In genomic region chrX:36402316-36402715, GRCm38 (mm10) we compare ENCODE assay signal across 13 mouse cellular contexts. TPM values are rescaled to one million over a fixed set of nuclear protein-coding genes. Genes with fewer than 3 reads are reported as not detected.
A peak's percentile ranks its signal among the peaks of the same experiment; 100 is the strongest.
DNase-seq lines count a peak whose midpoint lies in the region; ATAC-seq and TF ChIP-seq lines count a peak whose summit lies in the region.
"Had no signal": no experiment of that assay in that cellular context is flagged by ENCODE, and none has a peak within 500 bp of the region (broad histone marks: within the 10 kb centered on the region; RNA-seq: fewer than 3 reads in every experiment).

No protein-coding gene starts in this region.

- no peaks in the 10 kb centered on the region for H3K27me3 ChIP-seq in heart, adult 2 months (ENCODE audit: control insufficient read depth, insufficient read depth, low read length)
- no peaks in the 10 kb centered on the region for H3K27me3 ChIP-seq in heart, embryonic 11.5 days (ENCODE audit: control insufficient read depth, insufficient read depth, low read length)
- no peaks in the 10 kb centered on the region for H3K27me3 ChIP-seq in testis, adult 2 months (ENCODE audit: control insufficient read depth, insufficient read depth, low read length)
- no peaks in the 10 kb centered on the region for H3K27me3 ChIP-seq in forebrain, embryonic 12.5 days
- no peaks in the 10 kb centered on the region for H3K27me3 ChIP-seq in heart, embryonic 12.5 days (replicated peaks)
- H3K27me3 ChIP-seq: heart, embryonic 15.5 days; liver, embryonic 13.5 days had no signal

- no peaks in the 10 kb centered on the region for H3K36me3 ChIP-seq in heart, adult 2 months (ENCODE audit: control insufficient read depth, insufficient read depth, low read length)
- H3K36me3 ChIP-seq in heart, embryonic 11.5 days (ENCODE audit: control insufficient read depth, insufficient read depth, low read length) = no peaks in the 10 kb centered on the region
- H3K36me3 ChIP-seq in testis, adult 2 months (ENCODE audit: control insufficient read depth, insufficient read depth, low read length) = no peaks in the 10 kb centered on the region
- no peaks in the 10 kb centered on the region for H3K36me3 ChIP-seq in forebrain, embryonic 12.5 days (replicated peaks)
- no peaks in the 10 kb centered on the region for H3K36me3 ChIP-seq in heart, embryonic 12.5 days
- H3K36me3 ChIP-seq: heart, embryonic 15.5 days; liver, embryonic 13.5 days had no signal

- 50% methylated on average over 6 of the region's 6 CpGs for WGBS in heart, adult 2 months
- WGBS in heart, embryonic 11.5 days (ENCODE audit: insufficient replicate concordance) = 58% methylated on average over 6 of the region's 6 CpGs
- 57% methylated on average over 6 of the region's 6 CpGs for WGBS in forebrain, embryonic 12.5 days
- WGBS in heart, embryonic 12.5 days = 58% methylated on average over 6 of the region's 6 CpGs

- no peak overlapping the region for H3K9ac ChIP-seq in heart, adult 2 months (ENCODE audit: low read depth, low read length)
- H3K9ac ChIP-seq in heart, embryonic 11.5 days (ENCODE audit: low read depth, low read length) = no peak overlapping the region
- no peak overlapping the region for H3K9ac ChIP-seq in forebrain, embryonic 12.5 days
- H3K9ac ChIP-seq in heart, embryonic 12.5 days = no peak overlapping the region
- H3K9ac ChIP-seq: forebrain, postnatal 0 days; heart, embryonic 15.5 days; liver, embryonic 13.5 days had no signal

- no peaks in the 10 kb centered on the region for H3K4me1 ChIP-seq in heart, adult 2 months (ENCODE audit: control insufficient read depth, insufficient read depth, low read length)
- no peaks in the 10 kb centered on the region for H3K4me1 ChIP-seq in heart, embryonic 11.5 days (ENCODE audit: control insufficient read depth, insufficient read depth, low read length)
- no peaks in the 10 kb centered on the region for H3K4me1 ChIP-seq in testis, adult 2 months (ENCODE audit: control insufficient read depth, insufficient read depth, low read length)
- no peaks in the 10 kb centered on the region for H3K4me1 ChIP-seq in forebrain, embryonic 12.5 days
- no peaks in the 10 kb centered on the region for H3K4me1 ChIP-seq in heart, embryonic 12.5 days (replicated peaks)
- H3K4me1 ChIP-seq: heart, embryonic 15.5 days; liver, embryonic 13.5 days had no signal

- H3K9me3 ChIP-seq in heart, embryonic 11.5 days (replicated peaks; ENCODE audit: control insufficient read depth, low read length) = no peaks in the 10 kb centered on the region
- no peaks in the 10 kb centered on the region for H3K9me3 ChIP-seq in forebrain, embryonic 12.5 days
- no peaks in the 10 kb centered on the region for H3K9me3 ChIP-seq in heart, embryonic 12.5 days (replicated peaks)
- H3K9me3 ChIP-seq: heart, embryonic 15.5 days; liver, embryonic 13.5 days had no signal

- H3K27ac ChIP-seq in heart, adult 2 months = no peak overlapping the region
- H3K27ac ChIP-seq in heart, embryonic 11.5 days (ENCODE audit: low read depth, low read length) = no peak overlapping the region
- no peak overlapping the region; the same call in 1 of the 2 replicates for H3K27ac ChIP-seq in testis, adult 2 months (ENCODE audit: control insufficient read depth, insufficient read depth, low read depth, low read length)
- H3K27ac ChIP-seq in forebrain, embryonic 12.5 days = no peak overlapping the region
- H3K27ac ChIP-seq in heart, embryonic 12.5 days (ENCODE audit: poor library complexity, severe bottlenecking) = no peak overlapping the region
- H3K27ac ChIP-seq: heart, embryonic 15.5 days; liver, embryonic 13.5 days had no signal

- H3K4me3 ChIP-seq in heart, adult 2 months = no peak overlapping the region
- no peak overlapping the region for H3K4me3 ChIP-seq in heart, embryonic 11.5 days (ENCODE audit: low read depth, low read length)
- peak overlapping the region; percentile 90 for H3K4me3 ChIP-seq in testis, adult 2 months (ENCODE audit: control insufficient read depth, low read depth, low read length)
- H3K4me3 ChIP-seq in forebrain, embryonic 12.5 days (replicated peaks) = no peak overlapping the region
- H3K4me3 ChIP-seq in heart, embryonic 12.5 days = no peak overlapping the region
- H3K4me3 ChIP-seq: heart, embryonic 15.5 days; liver, embryonic 13.5 days had no signal

- TF ChIP-seq POLR2A in heart, adult 2 months (IDR thresholded peaks at IDR 0.05; ENCODE audit: insufficient read depth, low read depth, low read length) = no peak
- TF ChIP-seq POLR2A in testis, adult 2 months (IDR thresholded peaks at IDR 0.05; ENCODE audit: control insufficient read depth, low read depth, low read length) = no peak

- peak; percentile 46 for TF ChIP-seq CTCF in heart, adult 2 months (IDR thresholded peaks at IDR 0.05)
- no peak for TF ChIP-seq CTCF in testis, adult 2 months (IDR thresholded peaks at IDR 0.05; ENCODE audit: control insufficient read depth, insufficient read depth, insufficient replicate concordance, low read depth, low read length)

- no peaks in the 10 kb centered on the region for H3K79me2 ChIP-seq in heart, adult 2 months (replicated peaks; ENCODE audit: control insufficient read depth, insufficient read depth, low read length)

- no peak for ATAC-seq in heart, embryonic 11.5 days (replicated peaks; ENCODE audit: insufficient number of reproducible peaks, low FRiP score, low TSS enrichment)
- ATAC-seq in forebrain, embryonic 12.5 days (ENCODE audit: low FRiP score) = no peak
- no peak for ATAC-seq in heart, embryonic 12.5 days (ENCODE audit: insufficient number of reproducible peaks, low FRiP score)
- ATAC-seq: forebrain, postnatal 0 days had no signal

- no peak overlapping the region for H3K4me2 ChIP-seq in heart, embryonic 11.5 days
- H3K4me2 ChIP-seq in forebrain, embryonic 12.5 days = no peak overlapping the region
- no peak overlapping the region for H3K4me2 ChIP-seq in heart, embryonic 12.5 days
- H3K4me2 ChIP-seq: heart, embryonic 15.5 days; liver, embryonic 13.5 days had no signal

- DNase-seq in heart, adult 2 months = no peak
- DNase-seq in testis, postnatal 14 days (ENCODE audit: low spot score) = no peak
- peak; percentile 1 for DNase-seq in lung, postnatal 14 days
- DNase-seq in right cerebral cortex, postnatal 4 days = no peak
- DNase-seq: cerebellum, postnatal 25 days; forebrain, postnatal 0 days; kidney, postnatal 14 days; liver, embryonic 13.5 days had no signal

- intact Hi-C loops in heart, adult 2 months (cut with DNase I) = no loop called here

- TF ChIP-seq EP300 in heart, adult 2 months (IDR thresholded peaks at IDR 0.05; ENCODE audit: insufficient read depth, low read depth, low read length) = no peak

RNA-seq across cellular contexts. Expression of gene Gm6268, which starts 1.2 kb away (rescaled TPM):
- total RNA-seq in heart, adult 2 months (2021) = not detected
- not detected in 2 replicates for polyA plus RNA-seq in heart, adult 2 months (2012; rRNA removed)
- not detected in 2 replicates for polyA plus RNA-seq in heart, embryonic 11.5 days (2014; fragmentation: Nextera tagmentation; extraction: Ambion mirVana)
- 3.7 and 5.1 TPM in 2 replicates for polyA plus RNA-seq in testis, adult 2 months (2012; rRNA removed)
- polyA plus RNA-seq in forebrain, embryonic 12.5 days (2016; fragmentation: Nextera tagmentation; extraction: Ambion mirVana) = not detected in 2 replicates
- not detected in 2 replicates for polyA plus RNA-seq in heart, embryonic 12.5 days (2016; fragmentation: Nextera tagmentation; extraction: Ambion mirVana)
- total RNA-seq: forebrain, postnatal 0 days had no signal
- polyA plus RNA-seq: forebrain, postnatal 0 days; heart, embryonic 15.5 days; liver, embryonic 13.5 days had no signal
